Mouse (Mus musculus): ENCODE results near the gene Sept6. TPM values are rescaled to one million over a fixed set of nuclear protein-coding genes. Genes with fewer than 3 reads are reported as not detected.

The Sept6 gene
- polyA plus RNA-seq (2012; fragmentation: generic; extraction: Trizol): 18.7 TPM
- long read RNA-seq, experiment 1, partial matches to known transcripts: 3 of 27 reads
- long read RNA-seq, experiment 1, other reads (novel, unspliced or antisense): 18 of 27 reads
- long read RNA-seq, experiment 2, full-length matches to known transcripts: 76 of 240 reads
- long read RNA-seq, experiment 2, partial matches to known transcripts: 8 of 240 reads
- long read RNA-seq, experiment 2, other reads (novel, unspliced or antisense): 156 of 240 reads

GRCm38 (mm10) chrX:36991694-36992093, at the start of gene Sept6:
Gene Sept6 (minus strand): TSS chrX:36991794.
- no peak within 1 kb of the TSS for H3ac ChIP-seq (ENCODE audit: control insufficient read depth, insufficient read length, low read depth)
- H3K79me2 ChIP-seq (ENCODE audit: control insufficient read depth, insufficient read depth): peaks cover 9% of the 10 kb centered on the region
- H3K27me3 ChIP-seq (ENCODE audit: control insufficient read depth, insufficient read depth, insufficient read length): no peaks in the 10 kb centered on the region
- H3K4me3 ChIP-seq (ENCODE audit: insufficient read depth, poor library complexity, severe bottlenecking): no peak within 1 kb of the TSS
- H3K36me3 ChIP-seq (ENCODE audit: control insufficient read depth, insufficient read depth): no peaks in the 10 kb centered on the region
- H3K79me3 ChIP-seq (ENCODE audit: low read depth): no peaks in the 10 kb centered on the region
- no peak for TF ChIP-seq MAX (IDR thresholded peaks at IDR 0.05)
- no peak for TF ChIP-seq MYOG (IDR thresholded peaks at IDR 0.05; ENCODE audit: control insufficient read depth, extremely low read depth, insufficient read length)
- no peak for TF ChIP-seq USF1 (IDR thresholded peaks at IDR 0.05; ENCODE audit: low read depth)
- TF ChIP-seq MYOD1 (IDR thresholded peaks at IDR 0.05; ENCODE audit: control insufficient read depth, insufficient read length, low read depth): no peak
- TF ChIP-seq FOSL1 (IDR thresholded peaks at IDR 0.05; ENCODE audit: insufficient read depth, low read length, poor library complexity, severe bottlenecking): no peak
- no peak for TF ChIP-seq CEBPB (IDR thresholded peaks at IDR 0.05; ENCODE audit: low read depth)
- TF ChIP-seq CTCF (IDR thresholded peaks at IDR 0.05; ENCODE audit: control insufficient read depth, insufficient read depth, insufficient read length): no peak

DNA sequence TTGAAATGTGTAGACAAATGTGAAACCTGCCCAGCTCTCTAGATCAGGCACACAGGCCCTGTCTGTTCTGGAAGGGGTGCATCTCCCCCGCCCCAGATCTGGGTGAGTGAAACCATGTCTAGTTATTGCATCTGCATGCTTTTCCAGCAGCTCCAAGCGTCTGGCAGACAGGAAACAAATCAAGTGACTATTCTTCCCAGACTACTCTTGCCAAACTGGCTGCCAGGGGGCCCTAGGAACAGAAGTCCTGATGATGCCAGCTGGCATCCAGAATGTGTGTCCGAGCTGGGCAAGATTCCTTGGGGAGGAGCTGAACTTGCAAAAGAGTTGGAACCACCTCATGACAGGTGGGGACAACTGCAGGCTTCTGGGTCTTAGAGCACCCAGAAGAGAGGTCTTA, 36.8 kb upstream of the Sept6 start:
- Histone ChIP-seq H3K27me3 (ENCODE audit: control insufficient read depth, insufficient read depth, insufficient read length) (peaks cover 6% of the 10 kb centered on the region), H3K36me3 (ENCODE audit: control insufficient read depth, insufficient read depth) (no peaks in the 10 kb centered on the region), H3K79me2 (ENCODE audit: control insufficient read depth, insufficient read depth) (no peaks in the 10 kb centered on the region), H3ac (ENCODE audit: control insufficient read depth, insufficient read length, low read depth) (no peak overlapping the region), H3K79me3 (ENCODE audit: low read depth) (no peaks in the 10 kb centered on the region), H3K4me3 (ENCODE audit: insufficient read depth, poor library complexity, severe bottlenecking) (no peak overlapping the region)
- TF ChIP-seq CTCF (IDR thresholded peaks at IDR 0.05; ENCODE audit: control insufficient read depth, insufficient read depth, insufficient read length) (no peak), CEBPB (IDR thresholded peaks at IDR 0.05; ENCODE audit: low read depth) (no peak), MAX (IDR thresholded peaks at IDR 0.05) (no peak), MYOG (IDR thresholded peaks at IDR 0.05; ENCODE audit: control insufficient read depth, extremely low read depth, insufficient read length) (no peak), MYOD1 (IDR thresholded peaks at IDR 0.05; ENCODE audit: control insufficient read depth, insufficient read length, low read depth) (no peak), FOSL1 (IDR thresholded peaks at IDR 0.05; ENCODE audit: insufficient read depth, low read length, poor library complexity, severe bottlenecking) (no peak), USF1 (IDR thresholded peaks at IDR 0.05; ENCODE audit: low read depth) (no peak)

GRCm38 (mm10) chrX:37023652-37024309, 32.2 kb upstream of the Sept6 start:
- H3K4me3 ChIP-seq (ENCODE audit: insufficient read depth, poor library complexity, severe bottlenecking): no peak overlapping the region
- no peak overlapping the region for H3ac ChIP-seq (ENCODE audit: control insufficient read depth, insufficient read length, low read depth)
- peaks cover 6% of the 10 kb centered on the region for H3K27me3 ChIP-seq (ENCODE audit: control insufficient read depth, insufficient read depth, insufficient read length)
- H3K79me3 ChIP-seq (ENCODE audit: low read depth): no peaks in the 10 kb centered on the region
- no peak for TF ChIP-seq CEBPB (IDR thresholded peaks at IDR 0.05; ENCODE audit: low read depth)
- TF ChIP-seq FOSL1 (IDR thresholded peaks at IDR 0.05; ENCODE audit: insufficient read depth, low read length, poor library complexity, severe bottlenecking): no peak
- no peak for TF ChIP-seq MYOD1 (IDR thresholded peaks at IDR 0.05; ENCODE audit: control insufficient read depth, insufficient read length, low read depth)
- no peak for TF ChIP-seq CTCF (IDR thresholded peaks at IDR 0.05; ENCODE audit: control insufficient read depth, insufficient read depth, insufficient read length)
- no peak for TF ChIP-seq MAX (IDR thresholded peaks at IDR 0.05)
- no peak for TF ChIP-seq MYOG (IDR thresholded peaks at IDR 0.05; ENCODE audit: control insufficient read depth, extremely low read depth, insufficient read length)
- no peak for TF ChIP-seq USF1 (IDR thresholded peaks at IDR 0.05; ENCODE audit: low read depth)
- no peaks in the 10 kb centered on the region for H3K79me2 ChIP-seq (ENCODE audit: control insufficient read depth, insufficient read depth)
- H3K36me3 ChIP-seq (ENCODE audit: control insufficient read depth, insufficient read depth): no peaks in the 10 kb centered on the region

- no peaks in the 10 kb centered on the region for H3K36me3 ChIP-seq (ENCODE audit: control insufficient read depth, insufficient read depth)
- TF ChIP-seq MYOG (IDR thresholded peaks at IDR 0.05; ENCODE audit: control insufficient read depth, extremely low read depth, insufficient read length): no peak
- TF ChIP-seq MYOD1 (IDR thresholded peaks at IDR 0.05; ENCODE audit: control insufficient read depth, insufficient read length, low read depth): no peak
- TF ChIP-seq MAX (IDR thresholded peaks at IDR 0.05): no peak
- no peak for TF ChIP-seq CEBPB (IDR thresholded peaks at IDR 0.05; ENCODE audit: low read depth)
- peak; percentile 23 for TF ChIP-seq CTCF (IDR thresholded peaks at IDR 0.05; ENCODE audit: control insufficient read depth, insufficient read depth, insufficient read length)
- TF ChIP-seq USF1 (IDR thresholded peaks at IDR 0.05; ENCODE audit: low read depth): no peak
- no peak for TF ChIP-seq FOSL1 (IDR thresholded peaks at IDR 0.05; ENCODE audit: insufficient read depth, low read length, poor library complexity, severe bottlenecking)
- H3K4me3 ChIP-seq (ENCODE audit: insufficient read depth, poor library complexity, severe bottlenecking): no peak overlapping the region
- no peaks in the 10 kb centered on the region for H3K79me2 ChIP-seq (ENCODE audit: control insufficient read depth, insufficient read depth)
- no peak overlapping the region for H3ac ChIP-seq (ENCODE audit: control insufficient read depth, insufficient read length, low read depth)
- no peaks in the 10 kb centered on the region for H3K79me3 ChIP-seq (ENCODE audit: low read depth)
- H3K27me3 ChIP-seq (ENCODE audit: control insufficient read depth, insufficient read depth, insufficient read length): peaks cover 6% of the 10 kb centered on the region
Observed at GRCm38 (mm10) chrX:37022690-37023089, 31.1 kb upstream of the Sept6 start.

GRCm38 (mm10) chrX:37019045-37019444, 27.5 kb upstream of the Sept6 start:
- no peak overlapping the region for H3K4me3 ChIP-seq (ENCODE audit: insufficient read depth, poor library complexity, severe bottlenecking)
- H3K36me3 ChIP-seq (ENCODE audit: control insufficient read depth, insufficient read depth): no peaks in the 10 kb centered on the region
- TF ChIP-seq USF1 (IDR thresholded peaks at IDR 0.05; ENCODE audit: low read depth) (no peak), MAX (IDR thresholded peaks at IDR 0.05) (no peak), MYOG (IDR thresholded peaks at IDR 0.05; ENCODE audit: control insufficient read depth, extremely low read depth, insufficient read length) (no peak), CEBPB (IDR thresholded peaks at IDR 0.05; ENCODE audit: low read depth) (no peak), CTCF (IDR thresholded peaks at IDR 0.05; ENCODE audit: control insufficient read depth, insufficient read depth, insufficient read length) (no peak), MYOD1 (IDR thresholded peaks at IDR 0.05; ENCODE audit: control insufficient read depth, insufficient read length, low read depth) (no peak), FOSL1 (IDR thresholded peaks at IDR 0.05; ENCODE audit: insufficient read depth, low read length, poor library complexity, severe bottlenecking) (no peak)
- no peaks in the 10 kb centered on the region for H3K79me2 ChIP-seq (ENCODE audit: control insufficient read depth, insufficient read depth)
- no peaks in the 10 kb centered on the region for H3K27me3 ChIP-seq (ENCODE audit: control insufficient read depth, insufficient read depth, insufficient read length)
- H3ac ChIP-seq (ENCODE audit: control insufficient read depth, insufficient read length, low read depth): no peak overlapping the region
- no peaks in the 10 kb centered on the region for H3K79me3 ChIP-seq (ENCODE audit: low read depth)
